Mouse (Mus musculus) spleen, adult 2 months (tissue): ENCODE data around the gene Camk1d.

Source experiments
- CTCF ChIP-seq: fragments of 200-500 bp; IDR thresholded peaks from 2 replicates; pipeline ENCODE4 v1.5.1; 2011; ENCODE audit warnings: mild to moderate bottlenecking, inconsistent platforms; ENCODE audit not compliant: insufficient read depth, insufficient read length, insufficient replicate concordance; ENCODE audit errors: extremely low read depth
- POLR2A ChIP-seq: fragments of 200-500 bp; IDR thresholded peaks from 2 replicates; pipeline ENCODE4 v1.6.1; 2011; ENCODE audit warnings: low read depth, low read length, inconsistent platforms

GRCm38 (mm10) chr2:5262279-5262678 lies 452.0 kb downstream of the Camk1d start:
- no peak for TF ChIP-seq POLR2A
- TF ChIP-seq CTCF, result no peak
